Mouse (Mus musculus): Measurements from ENCODE around the gene Cyfip2. TPM values are rescaled to one million over a fixed set of nuclear protein-coding genes. Genes with fewer than 3 reads are reported as not detected.
"Not testable (repeated sequence)": the region's sequence is repeated elsewhere in the genome, so short reads cannot be mapped to it uniquely, and the experiment has no call there.

The Cyfip2 gene
- polyA plus RNA-seq, 1 experiment from 2014 or later: 7.5 TPM

- no peaks in the 10 kb centered on the region for H3K4me1 ChIP-seq (replicated peaks)
- peak; percentile 41; the same call in 1 of the 2 replicates for ATAC-seq
- WGBS: 43% methylated on average over 4 of the region's 4 CpGs
- H3K27me3 ChIP-seq (replicated peaks): no peaks in the 10 kb centered on the region
- no peak overlapping the region for H3K4me2 ChIP-seq (replicated peaks)
- H3K27ac ChIP-seq: peak overlapping the region; percentile 37
- H3K36me3 ChIP-seq: no peaks in the 10 kb centered on the region
- H3K9me3 ChIP-seq: no peaks in the 10 kb centered on the region
- no peak overlapping the region for H3K9ac ChIP-seq
- H3K4me3 ChIP-seq (replicated peaks): no peak overlapping the region
Observed at GRCm38 (mm10) chr11:46194175-46194574, 118.5 kb downstream of the Cyfip2 start.

- Histone ChIP-seq H3K36me3 (no peaks in the 10 kb centered on the region), H3K9me3 (no peaks in the 10 kb centered on the region), H3K4me1 (replicated peaks) (0 out of 2 replicates have a peak, but pooled peaks cover 4% of the 10 kb centered on the region), H3K9ac (no peak overlapping the region), H3K4me3 (replicated peaks) (no peak overlapping the region), H3K4me2 (replicated peaks) (no peak overlapping the region), H3K27ac (no peak overlapping the region), H3K27me3 (replicated peaks) (no peaks in the 10 kb centered on the region)
- ATAC-seq: no peak
- 78% methylated on average over 2 of the region's 2 CpGs for WGBS
Observed at GRCm38 (mm10) chr11:46188283-46188682, 124.4 kb downstream of the Cyfip2 start.

- WGBS: 25% methylated on average over 4 of the region's 4 CpGs
- Histone ChIP-seq H3K27me3 (replicated peaks) (no peaks in the 10 kb centered on the region), H3K27ac (0 out of 2 replicates have a peak overlapping the region, but pooled peaks have one; percentile 27), H3K9me3 (no peaks in the 10 kb centered on the region), H3K4me3 (replicated peaks) (no peak overlapping the region), H3K4me1 (replicated peaks) (0 out of 2 replicates have a peak, but pooled peaks cover 4% of the 10 kb centered on the region), H3K9ac (no peak overlapping the region), H3K4me2 (replicated peaks) (no peak overlapping the region), H3K36me3 (no peaks in the 10 kb centered on the region)
- ATAC-seq: no peak
Observed at GRCm38 (mm10) chr11:46185486-46185885, 127.2 kb downstream of the Cyfip2 start.

- Histone ChIP-seq H3K4me2 (replicated peaks) (no peak overlapping the region), H3K4me3 (replicated peaks) (no peak overlapping the region), H3K36me3 (no peaks in the 10 kb centered on the region), H3K27ac (no peak overlapping the region), H3K9me3 (no peaks in the 10 kb centered on the region), H3K27me3 (replicated peaks) (no peaks in the 10 kb centered on the region), H3K9ac (no peak overlapping the region), H3K4me1 (replicated peaks) (0 out of 2 replicates have a peak, but pooled peaks cover 4% of the 10 kb centered on the region)
- ATAC-seq: no peak
- WGBS: 76% methylated on average over 3 of the region's 3 CpGs
Observed at GRCm38 (mm10) chr11:46184946-46185345, 127.7 kb downstream of the Cyfip2 start.

- not testable (repeated sequence) for H3K9me3 ChIP-seq; H3K27me3 ChIP-seq (replicated peaks); H3K36me3 ChIP-seq; H3K4me1 ChIP-seq (replicated peaks); H3K9ac ChIP-seq; H3K27ac ChIP-seq; ATAC-seq; H3K4me3 ChIP-seq (replicated peaks); H3K4me2 ChIP-seq (replicated peaks)
- WGBS: 83% methylated on average over 1 of the region's 1 CpGs
Observed at GRCm38 (mm10) chr11:46182031-46182430, 130.6 kb downstream of the Cyfip2 start.

GRCm38 (mm10) chr11:46177246-46178043 lies 135.2 kb downstream of the Cyfip2 start:
- ATAC-seq: no peak
- H3K36me3 ChIP-seq: no peaks in the 10 kb centered on the region
- no peaks in the 10 kb centered on the region for H3K9me3 ChIP-seq
- no peaks in the 10 kb centered on the region for H3K27me3 ChIP-seq (replicated peaks)
- H3K4me3 ChIP-seq (replicated peaks): no peak overlapping the region
- H3K27ac ChIP-seq: no peak overlapping the region
- no peaks in the 10 kb centered on the region for H3K4me1 ChIP-seq (replicated peaks)
- WGBS: 75% methylated on average over 10 of the region's 10 CpGs
- no peak overlapping the region for H3K9ac ChIP-seq
- H3K4me2 ChIP-seq (replicated peaks): no peak overlapping the region

- Histone ChIP-seq H3K36me3 (no peaks in the 10 kb centered on the region), H3K27ac (no peak overlapping the region), H3K9ac (no peak overlapping the region), H3K4me2 (replicated peaks) (no peak overlapping the region), H3K9me3 (no peaks in the 10 kb centered on the region), H3K4me3 (replicated peaks) (no peak overlapping the region), H3K27me3 (replicated peaks) (no peaks in the 10 kb centered on the region), H3K4me1 (replicated peaks) (no peaks in the 10 kb centered on the region)
- ATAC-seq: no peak
- WGBS: 79% methylated on average over 6 of the region's 6 CpGs
Observed at GRCm38 (mm10) chr11:46176155-46176554, 136.5 kb downstream of the Cyfip2 start.

GRCm38 (mm10) chr11:46172128-46172527 lies 140.5 kb downstream of the Cyfip2 start:
- no peaks in the 10 kb centered on the region for H3K27me3 ChIP-seq (replicated peaks)
- 92% methylated on average over 9 of the region's 9 CpGs for WGBS

GRCm38 (mm10) chr11:46169908-46170307 lies 142.8 kb downstream of the Cyfip2 start:
- Histone ChIP-seq H3K27me3 (replicated peaks) (0 out of 2 replicates have a peak, but pooled peaks cover 5% of the 10 kb centered on the region), H3K9ac (no peak overlapping the region), H3K4me3 (replicated peaks) (no peak overlapping the region), H3K4me2 (replicated peaks) (no peak overlapping the region), H3K4me1 (replicated peaks) (no peaks in the 10 kb centered on the region), H3K36me3 (no peaks in the 10 kb centered on the region), H3K27ac (no peak overlapping the region), H3K9me3 (no peaks in the 10 kb centered on the region)
- ATAC-seq: no peak
- WGBS: 54% methylated on average over 3 of the region's 3 CpGs

More at GRCm38 (mm10) chr11:46172128-46172527, 140.5 kb downstream of the Cyfip2 start:
- Histone ChIP-seq H3K36me3 (no peaks in the 10 kb centered on the region), H3K9me3 (no peaks in the 10 kb centered on the region), H3K9ac (no peak overlapping the region), H3K4me1 (replicated peaks) (no peaks in the 10 kb centered on the region), H3K27ac (no peak overlapping the region), H3K4me2 (replicated peaks) (no peak overlapping the region), H3K4me3 (replicated peaks) (no peak overlapping the region)
- ATAC-seq: no peak

GRCm38 (mm10) chr11:46168506-46168905 lies 144.2 kb downstream of the Cyfip2 start:
- Histone ChIP-seq H3K4me1 (replicated peaks) (no peaks in the 10 kb centered on the region), H3K27ac (no peak overlapping the region), H3K9ac (no peak overlapping the region), H3K27me3 (replicated peaks) (0 out of 2 replicates have a peak, but pooled peaks cover 5% of the 10 kb centered on the region), H3K4me3 (replicated peaks) (no peak overlapping the region), H3K4me2 (replicated peaks) (no peak overlapping the region), H3K9me3 (no peaks in the 10 kb centered on the region), H3K36me3 (no peaks in the 10 kb centered on the region)
- no peak for ATAC-seq
- 92% methylated on average over 7 of the region's 7 CpGs for WGBS

GRCm38 (mm10) chr11:46165866-46166585 lies 146.6 kb downstream of the Cyfip2 start, which contains the start of gene Nipal4:
Nipal4 (minus strand) TSS chr11:46166508.
- WGBS: 2% methylated on average over 38 of the region's 40 CpGs

GRCm38 (mm10) chr11:46157462-46157861 lies 155.2 kb downstream of the Cyfip2 start:
- Histone ChIP-seq H3K4me1 (replicated peaks) (no peaks in the 10 kb centered on the region), H3K9me3 (no peaks in the 10 kb centered on the region), H3K27me3 (replicated peaks) (no peaks in the 10 kb centered on the region), H3K27ac (no peak overlapping the region), H3K4me2 (replicated peaks) (no peak overlapping the region), H3K36me3 (no peaks in the 10 kb centered on the region), H3K9ac (no peak overlapping the region), H3K4me3 (replicated peaks) (no peak overlapping the region)
- ATAC-seq: no peak

More at GRCm38 (mm10) chr11:46165866-46166585, 146.6 kb downstream of the Cyfip2 start, which contains the start of gene Nipal4:
- Histone ChIP-seq H3K9ac (peak within 1 kb of the TSS; percentile 58), H3K9me3 (no peaks in the 10 kb centered on the region), H3K27ac (no peak within 1 kb of the TSS), H3K4me2 (replicated peaks) (peak within 1 kb of the TSS; percentile 96), H3K4me1 (replicated peaks) (no peaks in the 10 kb centered on the region), H3K36me3 (no peaks in the 10 kb centered on the region), H3K4me3 (replicated peaks) (peak within 1 kb of the TSS; percentile 53), H3K27me3 (replicated peaks) (0 out of 2 replicates have a peak, but pooled peaks cover 5% of the 10 kb centered on the region)
- ATAC-seq: peak; percentile 85

Data from intestine, embryonic 15.5 days (tissue).